Mouse (Mus musculus): ENCODE data around the gene Slc6a13.

Gene Slc6a13

GRCm38 (mm10) chr6:121299954-121300353, at the start of gene Slc6a13:
Gene Slc6a13, plus strand, starts transcription at chr6:121300227.
- in situ Hi-C loops (cut with MboI, MseI), result no loop called here

GRCm38 (mm10) chr6:121250406-121250805, 49.6 kb upstream of the Slc6a13 start:
- in situ Hi-C loops (cut with MboI, MseI), result no loop called here

DNA sequence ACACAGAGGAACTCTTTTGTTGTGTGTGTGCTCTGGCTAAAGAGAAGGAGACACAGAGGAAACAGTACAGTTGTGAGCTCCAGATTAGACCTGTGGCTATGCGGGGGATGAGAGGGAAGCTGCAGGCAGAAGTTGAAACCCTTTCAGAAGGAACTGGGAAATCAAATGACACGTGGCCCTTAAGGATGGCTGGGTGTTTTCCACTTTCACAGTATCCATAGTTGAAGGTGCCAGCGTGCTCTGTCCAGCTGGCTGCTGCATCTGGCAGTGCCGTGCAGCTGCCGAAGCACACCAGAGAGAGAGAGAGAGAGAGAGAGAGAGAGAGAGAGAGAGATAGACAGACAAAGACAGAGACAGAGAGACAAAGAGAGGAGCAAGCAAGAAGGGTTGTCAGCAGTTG, 48.8 kb upstream of the Slc6a13 start:
- in situ Hi-C loops (cut with MboI, MseI), result no loop called here

GRCm38 (mm10) chr6:121260548-121260947, 39.5 kb upstream of the Slc6a13 start:
- in situ Hi-C loops (cut with MboI, MseI), result loop anchor here in 1 of 2 experiments (5.0 kb wide), 1 partner anchor 73 kb away; no protein-coding TSS in a partner anchor

- in situ Hi-C loops (cut with MboI, MseI), result loop anchor here in 1 of 2 experiments (5.0 kb wide), 1 partner anchor 74 kb away; no protein-coding TSS in a partner anchor
These were observed 38.8 kb upstream of the Slc6a13 start for GRCm38 (mm10) chr6:121261233-121261632.

GRCm38 (mm10) chr6:121262004-121262403, 38.0 kb upstream of the Slc6a13 start:
- in situ Hi-C loops (cut with MboI, MseI), result loop anchor here in 1 of 2 experiments (5.0 kb wide), 1 partner anchor 75 kb away; no protein-coding TSS in a partner anchor

DNA sequence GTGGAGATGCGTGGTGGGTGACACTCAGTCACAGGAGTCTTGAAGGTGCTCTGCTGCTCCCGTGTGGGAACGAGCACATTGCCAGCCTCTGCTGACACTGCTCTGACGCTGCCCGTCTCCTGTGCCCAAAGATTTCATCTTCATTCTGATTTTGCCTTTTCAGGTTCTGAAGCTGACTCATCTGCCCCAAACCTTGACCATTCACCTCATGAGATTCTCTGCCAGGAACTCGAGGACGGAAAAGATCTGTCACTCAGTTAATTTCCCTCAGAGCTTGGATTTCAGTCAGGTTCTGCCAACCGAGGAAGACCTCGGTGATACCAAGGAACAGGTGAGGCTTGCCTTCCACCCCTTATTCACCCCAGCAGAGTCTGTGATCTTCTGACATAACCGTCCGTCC, 37.5 kb upstream of the Slc6a13 start:
- in situ Hi-C loops (cut with MboI, MseI), result loop anchor here in 1 of 2 experiments (5.0 kb wide), 1 partner anchor 75 kb away; no protein-coding TSS in a partner anchor

DNA sequence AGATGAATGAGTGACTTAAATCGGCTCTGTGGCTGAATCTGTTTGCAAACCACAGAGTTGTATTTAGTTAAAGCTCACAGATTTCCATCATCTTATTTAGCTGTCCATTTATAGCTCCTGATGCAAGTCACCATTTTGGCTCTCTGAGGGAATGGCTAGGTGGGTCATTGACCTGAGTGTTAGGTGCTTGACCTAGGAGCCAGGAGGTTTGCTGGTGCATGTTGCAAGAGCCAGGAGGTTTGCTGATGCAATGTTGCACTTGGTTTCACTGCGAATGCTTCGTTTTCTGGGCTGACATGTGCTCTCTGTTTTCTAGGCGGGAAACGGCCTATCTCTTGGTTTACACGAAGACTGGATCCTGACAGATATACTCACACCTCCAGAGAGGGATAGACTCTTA, 29.9 kb upstream of the Slc6a13 start:
- in situ Hi-C loops (cut with MboI, MseI), result no loop called here

- in situ Hi-C loops (cut with MboI, MseI), result no loop called here
These were observed 28.3 kb upstream of the Slc6a13 start for GRCm38 (mm10) chr6:121271707-121272074.

DNA sequence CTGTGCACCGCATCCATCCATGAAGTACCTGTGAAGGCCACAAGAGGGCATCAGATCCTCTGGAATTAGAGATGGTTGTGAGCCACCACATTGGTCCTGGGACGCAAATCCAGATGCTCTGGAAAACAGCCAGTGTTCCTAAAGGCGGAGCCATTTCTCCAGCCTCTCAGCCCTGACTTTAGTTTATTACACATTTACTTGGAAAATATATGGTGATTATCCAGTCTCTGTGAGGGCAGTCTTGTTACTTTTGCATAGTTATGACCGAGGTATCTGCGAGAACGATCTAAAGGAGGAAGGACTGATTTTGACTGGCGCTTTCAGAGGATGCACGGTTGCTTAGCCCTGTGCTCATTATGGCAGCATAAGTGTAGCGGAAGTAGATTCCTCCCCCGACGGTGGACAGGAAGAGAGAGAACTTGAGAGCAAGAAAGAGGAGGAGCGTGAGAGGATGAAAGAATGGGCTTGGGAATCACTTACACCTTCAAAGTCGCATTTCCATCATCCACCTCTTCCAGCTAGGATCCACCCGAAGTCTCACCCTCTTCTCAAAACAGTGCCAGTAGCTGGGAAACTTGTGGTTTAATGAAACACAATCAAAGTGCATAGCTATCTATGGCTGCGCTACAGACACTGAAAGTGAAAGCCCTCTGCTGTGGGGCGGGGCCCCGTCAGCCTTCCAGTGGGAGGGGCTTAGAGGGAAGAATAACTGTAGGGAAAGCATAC, 27.8 kb upstream of the Slc6a13 start:
- in situ Hi-C loops (cut with MboI, MseI), result no loop called here

- in situ Hi-C loops (cut with MboI, MseI), result no loop called here
These were observed 25.7 kb upstream of the Slc6a13 start for GRCm38 (mm10) chr6:121274356-121274755.

GRCm38 (mm10) chr6:121284132-121284531, 15.9 kb upstream of the Slc6a13 start:
- in situ Hi-C loops (cut with MboI, MseI), result no loop called here

GRCm38 (mm10) chr6:121299317-121299716, 710 bp upstream of the Slc6a13 start:
- in situ Hi-C loops (cut with MboI, MseI), result no loop called here

- in situ Hi-C loops (cut with MboI, MseI), result no loop called here
These were observed 477 bp downstream of the Slc6a13 start for GRCm38 (mm10) chr6:121300504-121300903.

- in situ Hi-C loops (cut with MboI, MseI), result no loop called here
These were observed 3.6 kb downstream of the Slc6a13 start for GRCm38 (mm10) chr6:121303466-121304220.

DNA sequence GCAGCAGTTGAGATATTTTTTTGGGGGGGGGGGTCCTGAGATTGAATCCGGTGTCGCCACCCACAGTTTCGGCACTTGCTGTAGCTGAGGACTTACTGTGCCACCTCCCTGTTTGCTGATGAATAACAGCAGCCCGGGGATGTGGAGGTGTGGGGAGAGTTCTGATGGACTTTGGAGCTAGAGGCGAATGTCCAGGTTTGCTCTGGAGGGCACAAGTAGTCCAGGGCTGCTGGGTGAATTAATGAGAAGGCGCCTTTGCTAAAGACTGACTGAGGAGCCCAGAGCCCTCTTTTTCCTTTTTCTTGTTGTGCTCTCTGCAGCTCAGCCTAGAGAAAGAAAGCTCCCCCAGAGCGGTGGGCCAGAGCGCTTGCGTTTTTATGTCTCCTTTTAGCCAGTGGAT, 4.6 kb downstream of the Slc6a13 start:
- in situ Hi-C loops (cut with MboI, MseI), result no loop called here

DNA sequence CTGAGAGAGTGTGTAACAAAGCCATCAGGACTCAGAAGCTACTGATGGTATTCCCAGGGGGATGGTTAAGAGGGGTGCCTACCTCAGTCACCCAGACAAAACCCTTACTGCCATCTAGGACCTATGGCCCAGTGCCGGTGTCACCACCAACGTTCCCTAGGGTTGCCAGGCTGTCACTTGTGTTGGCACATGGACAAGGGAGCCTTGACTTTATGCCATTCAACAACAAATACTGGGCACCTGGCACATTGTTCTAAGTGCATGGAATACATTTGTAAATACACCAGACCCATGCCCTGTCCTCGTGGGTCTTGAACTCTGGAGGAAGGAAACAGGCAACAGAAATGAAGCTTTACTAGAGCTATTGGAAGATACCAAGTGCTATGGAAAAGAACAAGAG, 5.5 kb downstream of the Slc6a13 start:
- in situ Hi-C loops (cut with MboI, MseI), result no loop called here

DNA sequence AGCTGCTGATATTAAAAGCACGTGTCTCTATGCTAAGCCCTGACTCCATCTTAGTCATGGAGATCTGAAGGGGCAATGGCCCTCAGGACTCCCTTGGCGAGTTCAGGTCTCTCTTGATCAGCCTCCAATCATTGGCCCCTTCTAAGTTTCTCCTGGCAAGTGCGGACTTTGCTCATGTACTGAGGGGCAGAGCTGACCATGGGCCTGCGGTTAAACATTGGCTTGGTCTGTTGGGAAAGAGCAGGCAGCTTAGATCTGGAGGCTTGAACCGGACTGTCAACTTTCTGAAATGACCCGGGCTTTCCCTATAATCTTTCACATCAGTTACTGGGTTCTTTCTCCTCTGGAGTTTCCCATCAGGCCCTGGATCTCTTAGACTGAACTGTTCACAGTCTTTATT, 11.0 kb downstream of the Slc6a13 start:
- in situ Hi-C loops (cut with MboI, MseI), result no loop called here

GRCm38 (mm10) chr6:121319099-121319498, 19.1 kb downstream of the Slc6a13 start:
- in situ Hi-C loops (cut with MboI, MseI), result no loop called here

- in situ Hi-C loops (cut with MboI, MseI), result no loop called here
These were observed 22.5 kb downstream of the Slc6a13 start for GRCm38 (mm10) chr6:121322381-121323110.

DNA sequence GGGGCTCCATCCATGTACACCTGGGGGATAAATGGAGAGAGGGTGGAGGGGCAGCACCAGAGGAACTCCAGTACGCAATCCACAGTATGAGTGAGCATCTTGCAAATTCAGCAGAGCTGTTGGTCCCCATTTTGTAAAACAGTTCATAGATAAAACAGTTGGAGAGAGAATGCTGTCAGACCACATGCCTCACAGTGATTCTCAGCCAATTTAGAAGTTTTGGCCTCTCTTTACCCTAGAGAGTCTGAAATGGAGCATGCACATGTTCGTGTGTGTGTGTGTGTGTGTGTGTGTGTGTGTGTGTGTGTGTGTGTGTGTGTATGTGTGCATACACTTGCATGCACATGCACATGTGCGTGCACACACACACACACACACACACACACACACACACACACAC, 25.3 kb downstream of the Slc6a13 start:
- in situ Hi-C loops (cut with MboI, MseI), result no loop called here

GRCm38 (mm10) chr6:121325740-121326139, 25.7 kb downstream of the Slc6a13 start:
- in situ Hi-C loops (cut with MboI, MseI), result no loop called here

All from T-helper 17 cell (primary cell).